Mouse (Mus musculus) testis, adult 2 months (tissue): Measurements from ENCODE around the gene Kng1.

Experiments used
- CTCF ChIP-seq: fragments of 200-500 bp; IDR thresholded peaks from 2 replicates; pipeline ENCODE4 v1.5.1; 2012; ENCODE audit warnings: low read depth, mild to moderate bottlenecking, inconsistent platforms, low read length, moderate library complexity; ENCODE audit not compliant: control insufficient read depth, insufficient read depth, insufficient replicate concordance
- POLR2A ChIP-seq: fragments of 200-500 bp; IDR thresholded peaks from 2 replicates; pipeline ENCODE4 v1.6.1; 2012; ENCODE audit warnings: low read depth, mild to moderate bottlenecking, inconsistent platforms, low read length, moderate library complexity; ENCODE audit not compliant: control insufficient read depth

DNA sequence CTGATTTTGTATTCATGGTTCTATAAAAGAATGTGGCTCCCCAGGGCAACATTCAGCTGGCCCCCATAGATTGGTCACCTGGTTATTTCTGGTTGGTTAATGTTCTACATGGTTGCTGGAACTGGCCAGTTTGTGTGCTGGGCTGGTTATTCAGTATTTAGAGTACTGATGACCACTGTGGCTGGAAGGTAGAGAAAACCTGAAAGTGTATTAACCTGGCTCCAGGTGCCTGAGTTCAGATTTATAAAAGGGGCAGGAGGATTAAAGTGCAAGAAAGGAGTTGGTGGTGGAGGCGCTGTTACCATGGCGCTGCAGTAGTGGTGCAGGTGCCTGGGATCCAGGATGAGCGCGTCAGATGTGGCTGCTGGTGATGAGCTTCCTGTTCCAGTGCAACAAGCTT, 24.0 kb upstream of the Kng1 start:
- TF ChIP-seq POLR2A = no peak
- no peak for TF ChIP-seq CTCF
